Mouse (Mus musculus) heart, embryonic 14.5 days (tissue): ENCODE measurements around the gene Rad18. TPM values are rescaled to one million over a fixed set of nuclear protein-coding genes. Genes with fewer than 3 reads are reported as not detected.
A peak's percentile ranks its signal among the peaks of the same experiment; 100 is the strongest.

Experiments used
- ATAC-seq: fragments of 200-750 bp; cut with Nextera tagmentation; 2 replicates; pipeline ENCODE4 v1.8.0; 2017; ENCODE audit warnings: low read depth, moderate TSS enrichment; ENCODE audit not compliant: insufficient number of reproducible peaks, insufficient read depth, low FRiP score
- H3K27ac ChIP-seq, 2 experiments: fragments of 200-500 bp in 1 of 2; fragments of 300-500 bp in 1 of 2; sonication (generic) in 1 of 2; replicated peaks in 1 of 2; 2 replicates each; pipeline ENCODE4 v1.5.1; 2012 to 2014; ENCODE audit warnings: low read depth in 2 of 2, low read length in 2 of 2, control low read depth in 1 of 2, mild to moderate bottlenecking in 1 of 2, mixed read lengths in 1 of 2; ENCODE audit not compliant: control insufficient read depth in 1 of 2, insufficient read depth in 1 of 2
- H3K27me3 ChIP-seq: fragments of 300-500 bp; sonication (generic); 2 replicates; pipeline ENCODE4 v1.6.1; 2014; ENCODE audit warnings: mild to moderate bottlenecking, low read length, control low read depth; ENCODE audit not compliant: control insufficient read depth, insufficient read depth
- H3K36me3 ChIP-seq: fragments of 300-500 bp; sonication (generic); 2 replicates; pipeline ENCODE4 v1.6.1; 2014; ENCODE audit warnings: mild to moderate bottlenecking, control low read depth, low read length, mixed read lengths; ENCODE audit not compliant: control insufficient read depth, insufficient read depth
- H3K4me1 ChIP-seq, 2 experiments: fragments of 200-500 bp in 1 of 2; fragments of 300-500 bp in 1 of 2; sonication (generic) in 1 of 2; 2 replicates each; pipeline ENCODE4 v1.6.1; 2012 to 2014; ENCODE audit warnings: low read length in 2 of 2, control low read depth in 1 of 2, mixed read lengths in 1 of 2; ENCODE audit not compliant: control insufficient read depth in 2 of 2, insufficient read depth in 2 of 2
- H3K4me2 ChIP-seq: fragments of 300-500 bp; sonication (generic); 2 replicates; pipeline ENCODE4 v1.6.1; 2014; ENCODE audit warnings: mild to moderate bottlenecking, low read length
- H3K4me3 ChIP-seq, 2 experiments: fragments of 200-500 bp in 1 of 2; fragments of 300-500 bp in 1 of 2; sonication (generic) in 1 of 2; 2 replicates each; pipeline ENCODE4 v1.5.1; 2012 to 2014; ENCODE audit warnings: low read length in 2 of 2, mild to moderate bottlenecking in 2 of 2, control low read depth in 1 of 2, low read depth in 1 of 2, moderate library complexity in 1 of 2; ENCODE audit not compliant: control insufficient read depth in 1 of 2, insufficient read depth in 1 of 2
- H3K9ac ChIP-seq: fragments of 300-500 bp; sonication (generic); 2 replicates; pipeline ENCODE4 v1.6.1; 2014; ENCODE audit warnings: mild to moderate bottlenecking, low read length
- H3K9me3 ChIP-seq: fragments of 300-500 bp; sonication (generic); 2 replicates; pipeline ENCODE4 v1.6.1; 2016; ENCODE audit warnings: low read length, control low read depth; ENCODE audit not compliant: control insufficient read depth
- WGBS: fragments of 180-500 bp; shearing (Covaris S2); extraction: QIAGEN DNeasy Blood & Tissue Kit; methylation state at CpG from one replicate; pipeline ENCODE4 v1.1.7; 2014; 5-methylcytosine and 5-hydroxymethylcytosine counted together
- polyA plus RNA-seq: library from polyadenylated mRNA; unstranded; fragments of >200 nt; fragmentation: Nextera tagmentation; extraction: Ambion mirVana; gene quantifications from 2 replicates; pipeline ENCODE4 v1.2.1, GENCODE M21; 2014

Rad18 gene
- polyA plus RNA-seq, 1 experiment from 2014 or later: 19.0 TPM

GRCm38 (mm10) chr6:112733942-112734341, 37.5 kb upstream of the Rad18 start:
- Histone ChIP-seq H3K9ac (no peak overlapping the region), H3K9me3 (0 out of 2 replicates have a peak, but pooled peaks cover 4% of the 10 kb centered on the region), H3K4me3 (no peak overlapping the region), H3K4me1 (peaks cover 4 to 5% of the 10 kb centered on the region in 2 experiments; a peak in 3 of 4 replicates), H3K27ac (no peak overlapping the region), H3K4me2 (no peak overlapping the region), H3K36me3 (no peaks in the 10 kb centered on the region), H3K27me3 (no peaks in the 10 kb centered on the region; the same call in 1 of the 2 replicates)
- WGBS: 64% methylated on average over 5 of the region's 5 CpGs
- ATAC-seq: no peak

- ATAC-seq: no peak
- no peak overlapping the region for H3K9ac ChIP-seq
- H3K4me1 ChIP-seq: peaks cover 8 to 10% of the 10 kb centered on the region in 2 experiments; a peak in 3 of 4 replicates
- H3K4me3 ChIP-seq: no peak overlapping the region
- no peak overlapping the region for H3K27ac ChIP-seq
- no peak overlapping the region for H3K4me2 ChIP-seq
- WGBS: 93% methylated on average over 3 of the region's 3 CpGs
- H3K27me3 ChIP-seq: no peaks in the 10 kb centered on the region
- 0 out of 2 replicates have a peak, but pooled peaks cover 4% of the 10 kb centered on the region for H3K9me3 ChIP-seq
- no peaks in the 10 kb centered on the region for H3K36me3 ChIP-seq
Measured at GRCm38 (mm10) chr6:112732434-112732833, 35.9 kb upstream of the Rad18 start.

DNA sequence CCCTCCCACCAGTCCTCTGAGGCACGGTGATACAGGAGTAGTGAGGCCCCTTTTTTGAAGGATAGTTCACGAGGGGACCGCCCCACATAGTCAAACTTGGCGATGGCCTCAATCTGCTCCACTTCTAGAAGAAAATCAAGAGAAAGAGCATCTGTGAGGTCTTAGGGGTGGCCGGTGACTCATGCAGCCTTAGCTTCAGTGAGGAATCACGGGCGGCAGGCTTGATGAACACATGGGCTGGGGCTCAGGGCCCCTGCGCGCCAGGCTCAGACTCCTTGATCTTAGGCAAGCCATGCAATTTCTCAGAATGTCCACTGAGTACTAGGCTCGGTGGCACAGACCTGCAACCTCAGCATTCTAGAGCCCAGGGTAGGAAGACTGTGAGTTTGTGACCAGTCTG, 34.9 kb upstream of the Rad18 start:
- 0 out of 2 replicates have a peak, but pooled peaks cover 4% of the 10 kb centered on the region for H3K9me3 ChIP-seq
- H3K9ac ChIP-seq: no peak overlapping the region
- H3K4me2 ChIP-seq: no peak overlapping the region
- H3K27ac ChIP-seq: no peak overlapping the region
- 89% methylated on average over 10 of the region's 10 CpGs for WGBS
- ATAC-seq: no peak
- no peak overlapping the region for H3K4me3 ChIP-seq
- H3K27me3 ChIP-seq: no peaks in the 10 kb centered on the region
- peaks cover 8 to 10% of the 10 kb centered on the region in 2 experiments; a peak in 3 of 4 replicates for H3K4me1 ChIP-seq
- no peaks in the 10 kb centered on the region for H3K36me3 ChIP-seq

DNA sequence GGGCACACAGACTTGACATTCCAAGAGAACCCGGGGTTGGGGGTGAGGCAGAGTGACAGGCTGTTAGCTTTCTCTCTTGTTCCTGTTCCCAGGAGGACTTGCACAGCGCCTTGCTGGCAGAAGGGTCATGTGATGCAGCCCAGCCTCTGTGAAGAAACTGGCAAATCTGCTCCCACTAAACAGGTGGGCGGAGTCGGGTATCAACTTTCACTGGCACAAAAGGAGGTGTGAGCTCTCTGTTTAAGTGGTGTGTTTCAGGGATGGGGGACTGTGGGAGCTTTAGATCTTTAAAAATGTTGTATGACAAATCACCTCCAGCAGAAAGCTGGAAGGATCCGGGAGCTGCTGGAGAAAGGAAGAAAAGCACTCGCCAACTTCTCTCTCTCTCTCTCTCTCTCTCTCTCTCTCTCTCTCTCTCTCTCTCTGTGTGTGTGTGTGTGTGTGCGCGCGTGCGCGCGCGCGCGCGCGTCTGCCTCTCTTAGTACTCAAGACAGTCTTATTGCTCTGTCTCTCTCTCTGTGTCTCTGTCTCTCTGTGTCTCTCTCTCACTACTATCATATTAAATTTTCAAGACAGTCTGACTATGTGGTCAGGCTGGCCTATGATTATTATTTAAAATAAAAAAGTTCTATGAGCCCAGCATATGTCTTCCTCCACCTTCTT, 32.4 kb upstream of the Rad18 start:
- Histone ChIP-seq H3K4me2 (peak overlapping the region; percentile 62), H3K9ac (peak overlapping the region; percentile 44), H3K36me3 (no peaks in the 10 kb centered on the region), H3K9me3 (0 out of 2 replicates have a peak, but pooled peaks cover 4% of the 10 kb centered on the region), H3K4me3 (peak overlapping the region; percentile 38 to 41), H3K4me1 (peaks cover 8 to 10% of the 10 kb centered on the region in 2 experiments; a peak in 3 of 4 replicates), H3K27ac (peak overlapping the region; percentile 25 to 37; a peak in 2 of 4 replicates), H3K27me3 (no peaks in the 10 kb centered on the region)
- 1% methylated on average over 16 of the region's 17 CpGs for WGBS
- peak; percentile 78 for ATAC-seq

- H3K4me3 ChIP-seq: no peak overlapping the region
- no peaks in the 10 kb centered on the region for H3K27me3 ChIP-seq
- H3K36me3 ChIP-seq: no peaks in the 10 kb centered on the region
- no peak overlapping the region for H3K4me2 ChIP-seq
- no peaks in the 10 kb centered on the region for H3K9me3 ChIP-seq
- no peak for ATAC-seq
- 76% methylated on average over 4 of the region's 4 CpGs for WGBS
- H3K9ac ChIP-seq: no peak overlapping the region
- H3K4me1 ChIP-seq: peaks cover 8 to 10% of the 10 kb centered on the region in 2 experiments; a peak in 3 of 4 replicates
- no peak overlapping the region for H3K27ac ChIP-seq
Measured at GRCm38 (mm10) chr6:112725468-112725867, 29.0 kb upstream of the Rad18 start.

- H3K27ac ChIP-seq: no peak overlapping the region
- WGBS: 74% methylated on average over 5 of the region's 5 CpGs
- no peak; the same call in 1 of the 2 replicates for ATAC-seq
- H3K4me2 ChIP-seq: no peak overlapping the region
- H3K4me1 ChIP-seq: no peaks in the 10 kb centered on the region
- no peak overlapping the region for H3K4me3 ChIP-seq
- H3K9ac ChIP-seq: no peak overlapping the region
- no peaks in the 10 kb centered on the region for H3K9me3 ChIP-seq
- no peaks in the 10 kb centered on the region for H3K27me3 ChIP-seq
- H3K36me3 ChIP-seq: no peaks in the 10 kb centered on the region
Measured at GRCm38 (mm10) chr6:112720409-112721080, 24.1 kb upstream of the Rad18 start.

DNA sequence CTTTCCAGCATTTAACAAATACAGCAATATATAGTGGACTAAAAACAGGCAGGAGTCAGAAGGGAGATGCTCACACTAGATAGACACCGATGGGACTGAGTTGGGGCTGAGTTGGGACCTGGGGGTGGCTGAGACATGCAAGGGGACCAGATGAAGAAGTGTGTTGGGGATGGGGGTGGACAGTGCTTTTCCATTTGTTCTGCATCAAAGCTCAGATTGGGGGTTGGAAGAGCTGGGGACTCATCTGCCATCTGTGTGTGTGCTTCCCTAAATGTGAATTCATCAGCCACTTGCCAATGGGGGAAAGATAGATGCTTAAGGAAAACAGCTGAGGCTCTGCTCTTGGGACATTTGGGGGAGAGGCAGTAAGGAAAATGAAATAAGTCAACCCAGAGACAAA, 23.5 kb upstream of the Rad18 start:
- Histone ChIP-seq H3K27me3 (no peaks in the 10 kb centered on the region), H3K4me1 (no peaks in the 10 kb centered on the region), H3K4me2 (no peak overlapping the region), H3K9me3 (no peaks in the 10 kb centered on the region), H3K27ac (no peak overlapping the region), H3K36me3 (no peaks in the 10 kb centered on the region), H3K4me3 (no peak overlapping the region), H3K9ac (no peak overlapping the region)
- 81% methylated on average over 1 of the region's 1 CpGs for WGBS
- no peak for ATAC-seq
